Mouse (Mus musculus): ENCODE measurements at regions not wholly inside any gene's neighbourhood (a gene's known extent, or its start where the extent isn't known, plus 50 kb on each side); places are given as distances from the start of the nearest gene placed in this dataset.

DNA sequence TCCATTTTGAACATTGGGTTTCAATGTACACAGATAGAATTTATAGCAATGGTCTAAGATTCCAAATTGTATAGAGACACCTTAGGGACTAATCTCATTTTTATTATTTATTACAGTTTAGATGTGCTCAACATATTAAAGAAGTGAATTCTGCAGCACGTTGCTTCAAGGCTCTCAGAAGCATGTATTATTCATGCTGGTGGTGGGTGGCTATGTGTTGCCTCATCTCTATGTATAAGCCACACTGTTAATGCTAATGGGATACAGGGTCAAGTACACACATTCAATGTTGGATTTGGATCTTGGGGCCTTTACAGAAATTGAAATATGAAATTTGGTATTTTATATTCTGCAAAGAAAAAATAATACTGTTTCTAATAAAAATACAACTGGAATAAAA, 131.9 kb upstream of the Fndc3a start:
- DNase-seq (ENCODE audit: extremely low read depth) = no peak
- TF ChIP-seq HCFC1 (IDR thresholded peaks at IDR 0.05; ENCODE audit: low read depth, low read length) (no peak), MEF2A (IDR thresholded peaks at IDR 0.05; ENCODE audit: borderline replicate concordance, low read depth, low read length) (no peak), GABPA (IDR thresholded peaks at IDR 0.05; ENCODE audit: insufficient replicate concordance, low read depth, low read length) (no peak), NELFE (IDR thresholded peaks at IDR 0.05; ENCODE audit: low read depth, low read length) (no peak), UBTF (IDR thresholded peaks at IDR 0.05; ENCODE audit: low read depth, low read length) (no peak), TBP (conservative IDR thresholded peaks at IDR 0.05; ENCODE audit: low read depth, low read length) (no peak), ZKSCAN1 (IDR thresholded peaks at IDR 0.05; ENCODE audit: borderline replicate concordance, low read depth, low read length) (no peak)
- no peaks in the 10 kb centered on the region for H3K27me3 ChIP-seq (replicated peaks)
- in situ Hi-C loops (cut with MboI; ENCODE audit: low pct_ligation_motif_present, low pct_unique_long_range_greater_than_20kb, low sequenced_read_pairs) = no loop called here
- no peak overlapping the region for H3K27ac ChIP-seq (ENCODE audit: insufficient read depth, low read depth)
- no peak overlapping the region for H3K4me3 ChIP-seq (replicated peaks in 1 of 3; ENCODE audit: low read depth in 2 of 3, low read length in 2 of 3, poor library complexity in 1 of 3)
- no peaks in the 10 kb centered on the region for H3K9me3 ChIP-seq (replicated peaks; ENCODE audit: low read length)
- H3K4me1 ChIP-seq (ENCODE audit: control insufficient read depth in 1 of 2, insufficient read depth in 2 of 2) = no peaks in the 10 kb centered on the region
- dilution Hi-C loops (cut with MboI; ENCODE audit: extremely low pct_ligation_motif_present, extremely low pct_unique_long_range_greater_than_20kb, low sequenced_read_pairs) = no loop called here
- H3K9ac ChIP-seq (ENCODE audit: insufficient read depth, low read depth) = no peak overlapping the region
- no peaks in the 10 kb centered on the region for H3K36me3 ChIP-seq (replicated peaks in 1 of 2; ENCODE audit: control insufficient read depth in 1 of 2, insufficient read depth in 1 of 2, low read length in 1 of 2)
- no peak overlapping the region for H3K4me2 ChIP-seq (ENCODE audit: insufficient read depth, low read depth, poor library complexity, severe bottlenecking)
- H3K79me2 ChIP-seq (replicated peaks; ENCODE audit: control insufficient read depth, extremely low read depth, insufficient read depth, poor library complexity, severe bottlenecking) = no peaks in the 10 kb centered on the region

DNA sequence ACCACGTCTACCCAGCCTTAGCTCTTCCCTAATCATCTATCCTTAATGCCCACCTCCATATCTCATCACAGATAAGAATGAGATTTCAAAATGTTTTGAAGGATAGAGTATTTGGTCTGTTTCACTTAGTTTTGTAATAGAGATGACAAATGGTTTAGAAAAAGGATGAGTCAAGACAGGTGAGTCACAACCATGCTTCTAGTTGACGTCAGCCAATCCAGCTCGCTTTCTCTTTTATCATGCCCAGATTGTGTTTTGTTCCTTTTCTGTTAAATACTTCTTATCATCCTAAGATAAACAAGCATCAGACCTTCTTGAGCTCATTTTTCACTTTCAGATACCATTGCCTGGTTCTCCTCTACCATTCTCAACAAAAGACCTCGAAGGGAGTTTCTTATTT, 125.4 kb upstream of the Fndc3a start:
- DNase-seq (ENCODE audit: extremely low read depth) = no peak
- Histone ChIP-seq H3K27ac (ENCODE audit: insufficient read depth, low read depth) (no peak overlapping the region), H3K4me1 (ENCODE audit: control insufficient read depth in 1 of 2, insufficient read depth in 2 of 2) (peaks cover 9 to 20% of the 10 kb centered on the region in 2 experiments), H3K27me3 (replicated peaks) (no peaks in the 10 kb centered on the region), H3K9ac (ENCODE audit: insufficient read depth, low read depth) (no peak overlapping the region), H3K36me3 (replicated peaks in 1 of 2; ENCODE audit: control insufficient read depth in 1 of 2, insufficient read depth in 1 of 2, low read length in 1 of 2) (no peaks in the 10 kb centered on the region), H3K4me2 (ENCODE audit: insufficient read depth, low read depth, poor library complexity, severe bottlenecking) (peak overlapping the region; percentile 31; the same call in 1 of the 2 replicates), H3K9me3 (replicated peaks; ENCODE audit: low read length) (no peaks in the 10 kb centered on the region), H3K79me2 (replicated peaks; ENCODE audit: control insufficient read depth, extremely low read depth, insufficient read depth, poor library complexity, severe bottlenecking) (no peaks in the 10 kb centered on the region), H3K4me3 (replicated peaks in 1 of 3; ENCODE audit: low read depth in 2 of 3, low read length in 2 of 3, poor library complexity in 1 of 3) (no peak overlapping the region)
- in situ Hi-C loops (cut with MboI; ENCODE audit: low pct_ligation_motif_present, low pct_unique_long_range_greater_than_20kb, low sequenced_read_pairs) = no loop called here
- TF ChIP-seq KAT2A (IDR thresholded peaks at IDR 0.05; ENCODE audit: insufficient replicate concordance, low read length) (no peak), JUN (IDR thresholded peaks at IDR 0.05; ENCODE audit: insufficient read depth, low read depth, low read length) (peak; percentile 32), IRF4 (IDR thresholded peaks at IDR 0.05; ENCODE audit: low read depth, low read length) (peak; percentile 14; the same call in 1 of the 2 replicates), ZKSCAN1 (IDR thresholded peaks at IDR 0.05; ENCODE audit: borderline replicate concordance, low read depth, low read length) (no peak), NELFE (IDR thresholded peaks at IDR 0.05; ENCODE audit: low read depth, low read length) (no peak), MYC (IDR thresholded peaks at IDR 0.05; ENCODE audit: low read depth, low read length) (no peak), MEF2A (IDR thresholded peaks at IDR 0.05; ENCODE audit: borderline replicate concordance, low read depth, low read length) (no peak), CHD2 (IDR thresholded peaks at IDR 0.05; ENCODE audit: low read length) (no peak), CTCF (conservative IDR thresholded peaks at IDR 0.05 in 1 of 2, IDR thresholded peaks at IDR 0.05 in 1 of 2; ENCODE audit: low read depth in 2 of 2, low read length in 2 of 2) (no peak), MAX (IDR thresholded peaks at IDR 0.05; ENCODE audit: low read length) (peak; percentile 52), ZMIZ1 (IDR thresholded peaks at IDR 0.05; ENCODE audit: low read depth, low read length) (no peak), USF2 (conservative IDR thresholded peaks at IDR 0.05; ENCODE audit: low read depth, low read length) (no peak), POLR2AphosphoS2 (IDR thresholded peaks at IDR 0.05; ENCODE audit: low read depth, low read length) (no peak), EP300 (IDR thresholded peaks at IDR 0.05; ENCODE audit: low read length) (no peak), ZNF384 (IDR thresholded peaks at IDR 0.05; ENCODE audit: low read depth, low read length) (no peak), ZC3H11A (IDR thresholded peaks at IDR 0.05; ENCODE audit: low read depth, low read length) (no peak), TCF12 (IDR thresholded peaks at IDR 0.05; ENCODE audit: low read depth, low read length) (no peak), PAX5 (IDR thresholded peaks at IDR 0.05; ENCODE audit: low read length) (no peak), MAFK (IDR thresholded peaks at IDR 0.05; ENCODE audit: insufficient replicate concordance, low read length) (no peak), BHLHE40 (IDR thresholded peaks at IDR 0.05; ENCODE audit: low read depth, low read length) (no peak)
- dilution Hi-C loops (cut with MboI; ENCODE audit: extremely low pct_ligation_motif_present, extremely low pct_unique_long_range_greater_than_20kb, low sequenced_read_pairs) = no loop called here
